Mouse (Mus musculus): ENCODE data around the gene Rab5c. TPM values are rescaled to one million over a fixed set of nuclear protein-coding genes. Genes with fewer than 3 reads are reported as not detected.

Gene Rab5c
- total and polyA plus RNA-seq, 2 experiments from 2014 or later, result 34.1 to 248 TPM

- Histone ChIP-seq H3K4me1 (ENCODE audit: insufficient read depth, low read length) (no peaks in the 10 kb centered on the region), H3K36me3 (ENCODE audit: insufficient read depth, low read length) (peaks cover 47% of the 10 kb centered on the region), H3K4me3 (ENCODE audit: low read length) (no peak within 1 kb of the TSS), H3K9ac (replicated peaks; ENCODE audit: low read length) (no peak within 1 kb of the TSS), H3K4me2 (ENCODE audit: low read depth, low read length) (no peak within 1 kb of the TSS), H3K9me3 (ENCODE audit: low read length) (no peaks in the 10 kb centered on the region), H3K27ac (no peak within 1 kb of the TSS), H3K27me3 (ENCODE audit: insufficient read depth, low read length) (no peaks in the 10 kb centered on the region)
- TF ChIP-seq CTCF (IDR thresholded peaks at IDR 0.05; ENCODE audit: low read depth), result no peak
- DNase-seq (ENCODE audit: low spot score), result no peak
- 66% methylated on average over 7 of the region's 7 CpGs for WGBS
- ATAC-seq, result no peak
These were observed 34.0 kb downstream of the Rab5c start, which contains the start of gene Dhx58 for GRCm38 (mm10) chr11:100703851-100704531. TSS of gene Dhx58 (minus strand) at chr11:100704271.

- H3K27me3 ChIP-seq (ENCODE audit: insufficient read depth, low read length), result no peaks in the 10 kb centered on the region
- no peak for DNase-seq (ENCODE audit: low spot score)
- no peak overlapping the region for H3K27ac ChIP-seq
- H3K9ac ChIP-seq (replicated peaks; ENCODE audit: low read length), result no peak overlapping the region
- no peak overlapping the region for H3K4me2 ChIP-seq (ENCODE audit: low read depth, low read length)
- no peak for ATAC-seq
- H3K9me3 ChIP-seq (ENCODE audit: low read length), result no peaks in the 10 kb centered on the region
- H3K4me3 ChIP-seq (ENCODE audit: low read length), result no peak overlapping the region
- WGBS, result 76% methylated on average over 11 of the region's 11 CpGs
- no peaks in the 10 kb centered on the region for H3K4me1 ChIP-seq (ENCODE audit: insufficient read depth, low read length)
- TF ChIP-seq CTCF (IDR thresholded peaks at IDR 0.05; ENCODE audit: low read depth), result no peak
- H3K36me3 ChIP-seq (ENCODE audit: insufficient read depth, low read length), result peaks cover 41% of the 10 kb centered on the region
These were observed 34.6 kb downstream of the Rab5c start for GRCm38 (mm10) chr11:100703366-100703765.

- TF ChIP-seq CTCF (IDR thresholded peaks at IDR 0.05; ENCODE audit: low read depth), result no peak
- ATAC-seq, result no peak
- WGBS, result 47% methylated on average over 7 of the region's 7 CpGs
- no peaks in the 10 kb centered on the region for H3K9me3 ChIP-seq (ENCODE audit: low read length)
- no peak overlapping the region for H3K4me3 ChIP-seq (ENCODE audit: low read length)
- no peaks in the 10 kb centered on the region for H3K4me1 ChIP-seq (ENCODE audit: insufficient read depth, low read length)
- no peaks in the 10 kb centered on the region for H3K27me3 ChIP-seq (ENCODE audit: insufficient read depth, low read length)
- H3K4me2 ChIP-seq (ENCODE audit: low read depth, low read length), result peak overlapping the region; percentile 36
- DNase-seq (ENCODE audit: low spot score), result no peak
- no peak overlapping the region for H3K27ac ChIP-seq
- H3K9ac ChIP-seq (replicated peaks; ENCODE audit: low read length), result no peak overlapping the region
- peaks cover 37% of the 10 kb centered on the region for H3K36me3 ChIP-seq (ENCODE audit: insufficient read depth, low read length)
These were observed 35.1 kb downstream of the Rab5c start for GRCm38 (mm10) chr11:100702906-100703305.

GRCm38 (mm10) chr11:100702081-100702851 lies 35.7 kb downstream of the Rab5c start:
- no peak overlapping the region for H3K27ac ChIP-seq
- H3K4me1 ChIP-seq (ENCODE audit: insufficient read depth, low read length), result no peaks in the 10 kb centered on the region
- H3K4me2 ChIP-seq (ENCODE audit: low read depth, low read length), result peak overlapping the region; percentile 36
- peak; percentile 96 for TF ChIP-seq CTCF (IDR thresholded peaks at IDR 0.05; ENCODE audit: low read depth)
- H3K4me3 ChIP-seq (ENCODE audit: low read length), result no peak overlapping the region
- peak; percentile 48; the same call in 1 of the 2 replicates for ATAC-seq
- H3K9me3 ChIP-seq (ENCODE audit: low read length), result no peaks in the 10 kb centered on the region
- no peak overlapping the region for H3K9ac ChIP-seq (replicated peaks; ENCODE audit: low read length)
- WGBS, result 34% methylated on average over 19 of the region's 19 CpGs
- H3K36me3 ChIP-seq (ENCODE audit: insufficient read depth, low read length), result peaks cover 31% of the 10 kb centered on the region
- DNase-seq (ENCODE audit: low spot score), result peak; percentile 91
- H3K27me3 ChIP-seq (ENCODE audit: insufficient read depth, low read length), result no peaks in the 10 kb centered on the region

- H3K4me2 ChIP-seq (ENCODE audit: low read depth, low read length), result peak overlapping the region; percentile 39
- ATAC-seq (no peak), DNase-seq (ENCODE audit: low spot score) (no peak)
- no peak for TF ChIP-seq CTCF (IDR thresholded peaks at IDR 0.05; ENCODE audit: low read depth)
- no peak overlapping the region for H3K9ac ChIP-seq (replicated peaks; ENCODE audit: low read length)
- H3K27me3 ChIP-seq (ENCODE audit: insufficient read depth, low read length), result no peaks in the 10 kb centered on the region
- H3K9me3 ChIP-seq (ENCODE audit: low read length), result no peaks in the 10 kb centered on the region
- 7% methylated on average over 14 of the region's 14 CpGs for WGBS
- H3K27ac ChIP-seq, result no peak overlapping the region
- peaks cover 21% of the 10 kb centered on the region for H3K36me3 ChIP-seq (ENCODE audit: insufficient read depth, low read length)
- H3K4me3 ChIP-seq (ENCODE audit: low read length), result no peak overlapping the region
- no peaks in the 10 kb centered on the region for H3K4me1 ChIP-seq (ENCODE audit: insufficient read depth, low read length)
These were observed 36.7 kb downstream of the Rab5c start for GRCm38 (mm10) chr11:100701301-100701700.

- Histone ChIP-seq H3K9ac (replicated peaks; ENCODE audit: low read length) (no peak overlapping the region), H3K4me3 (ENCODE audit: low read length) (no peak overlapping the region), H3K27ac (no peak overlapping the region), H3K27me3 (ENCODE audit: insufficient read depth, low read length) (no peaks in the 10 kb centered on the region), H3K4me2 (ENCODE audit: low read depth, low read length) (peak overlapping the region; percentile 39; the same call in 1 of the 2 replicates), H3K9me3 (ENCODE audit: low read length) (no peaks in the 10 kb centered on the region), H3K4me1 (ENCODE audit: insufficient read depth, low read length) (no peaks in the 10 kb centered on the region), H3K36me3 (ENCODE audit: insufficient read depth, low read length) (peaks cover 15% of the 10 kb centered on the region; the same call in 1 of the 2 replicates)
- no peak for TF ChIP-seq CTCF (IDR thresholded peaks at IDR 0.05; ENCODE audit: low read depth)
- 68% methylated on average over 3 of the region's 3 CpGs for WGBS
- DNase-seq (ENCODE audit: low spot score) (no peak), ATAC-seq (no peak)
These were observed 37.3 kb downstream of the Rab5c start for GRCm38 (mm10) chr11:100700710-100701109.
